Mouse (Mus musculus) kidney, adult 2 months (tissue): ENCODE data around the gene Zfp266.

Experiments used
- CTCF ChIP-seq: fragments of 200-500 bp; conservative IDR thresholded peaks from 2 replicates; pipeline ENCODE4 v1.5.1; 2011; ENCODE audit warnings: low read depth, mild to moderate bottlenecking, control low read depth, low read length, moderate library complexity, mixed read lengths; ENCODE audit not compliant: insufficient read depth, insufficient read length
- POLR2A ChIP-seq: fragments of 200-500 bp; IDR thresholded peaks from one replicate; pipeline ENCODE4 v1.6.1; 2011; ENCODE audit warnings: low read depth, low read length, control low read depth

GRCm38 (mm10) chr9:20517727-20518126, 3.5 kb downstream of the Zfp266 start:
- TF ChIP-seq CTCF: no peak
- TF ChIP-seq POLR2A: no peak
